Mouse (Mus musculus): ENCODE measurements around the gene Syt5. TPM values are rescaled to one million over a fixed set of nuclear protein-coding genes. Genes with fewer than 3 reads are reported as not detected.
"Not testable (repeated sequence)": the region's sequence is repeated elsewhere in the genome, so short reads cannot be mapped to it uniquely, and the experiment has no call there.

Gene Syt5
- 0.73 and 1.2 TPM in 2 replicates for polyA plus RNA-seq (2014; fragmentation: Nextera tagmentation; extraction: Ambion mirVana)

DNA sequence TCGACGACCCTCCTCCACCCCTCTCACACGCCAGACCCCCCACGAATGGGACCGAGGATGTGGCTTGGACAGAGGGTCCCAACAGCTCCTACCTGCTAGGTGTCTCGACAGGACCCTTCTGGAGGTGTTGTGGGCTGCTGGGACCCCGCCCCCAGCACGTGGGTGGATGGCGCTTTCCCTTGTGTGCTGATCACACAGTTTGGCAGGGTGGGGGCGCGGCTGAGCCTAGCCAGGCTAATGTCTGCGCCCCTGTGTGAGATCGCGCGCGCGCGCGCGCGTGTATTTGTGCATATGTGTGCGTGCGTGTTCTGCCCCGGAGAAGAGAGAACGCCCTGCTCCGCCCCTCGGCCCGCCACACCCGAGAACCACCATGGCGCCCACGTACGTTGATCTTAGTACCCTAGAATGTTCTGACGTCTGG is at the start of gene Syt5:
Syt5 (minus strand) TSS at position 321 of the 421 bp plus-strand sequence.
- no peak; the same call in 1 of the 2 replicates for ATAC-seq (replicated peaks; ENCODE audit: low FRiP score)
- WGBS = 7% methylated on average over 33 of the region's 33 CpGs
- DNase-seq (ENCODE audit: low spot score) = no peak
- Histone ChIP-seq H3K27ac (ENCODE audit: low read depth, low read length) (no peak within 1 kb of the TSS), H3K27me3 (replicated peaks; ENCODE audit: control insufficient read depth, insufficient read depth, low read length) (peaks cover 27% of the 10 kb centered on the region), H3K4me2 (peak within 1 kb of the TSS; percentile 59), H3K9me3 (ENCODE audit: control insufficient read depth, low read length) (no peaks in the 10 kb centered on the region), H3K9ac (ENCODE audit: low read depth, low read length) (no peak within 1 kb of the TSS), H3K36me3 (ENCODE audit: control insufficient read depth, insufficient read depth, low read length) (no peaks in the 10 kb centered on the region), H3K4me3 (ENCODE audit: low read depth, low read length) (peak within 1 kb of the TSS; percentile 35), H3K4me1 (replicated peaks; ENCODE audit: control insufficient read depth, insufficient read depth, low read length) (peaks cover 10% of the 10 kb centered on the region; the same call in 1 of the 2 replicates)

DNA sequence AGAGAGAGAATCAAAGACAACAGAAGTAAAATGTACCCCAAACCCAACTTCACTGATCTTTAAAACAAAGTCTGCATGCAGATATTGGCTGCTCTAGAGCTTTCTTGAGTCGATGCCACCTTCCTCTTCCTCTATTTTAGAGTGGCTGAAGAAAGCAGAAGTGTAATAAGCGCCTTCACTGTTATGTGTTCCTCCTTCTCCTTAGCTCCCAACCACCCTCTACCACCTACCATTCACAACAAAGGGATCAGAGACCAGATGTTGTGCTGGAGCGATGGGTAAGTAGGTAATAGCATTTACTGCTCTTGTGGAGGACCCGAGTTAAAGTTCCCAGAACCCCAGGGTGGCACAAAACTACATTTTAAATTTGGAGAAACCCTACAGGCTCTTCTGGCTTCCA is 49.7 kb upstream of the Syt5 start:
- H3K27ac ChIP-seq (ENCODE audit: low read depth, low read length); ATAC-seq (replicated peaks; ENCODE audit: low FRiP score); H3K36me3 ChIP-seq (ENCODE audit: control insufficient read depth, insufficient read depth, low read length); H3K9me3 ChIP-seq (ENCODE audit: control insufficient read depth, low read length); H3K9ac ChIP-seq (ENCODE audit: low read depth, low read length); H3K4me2 ChIP-seq; DNase-seq (ENCODE audit: low spot score); H3K27me3 ChIP-seq (replicated peaks; ENCODE audit: control insufficient read depth, insufficient read depth, low read length); H3K4me1 ChIP-seq (replicated peaks; ENCODE audit: control insufficient read depth, insufficient read depth, low read length); H3K4me3 ChIP-seq (ENCODE audit: low read depth, low read length): not testable (repeated sequence)
- WGBS = 55% methylated on average over 4 of the region's 4 CpGs

DNA sequence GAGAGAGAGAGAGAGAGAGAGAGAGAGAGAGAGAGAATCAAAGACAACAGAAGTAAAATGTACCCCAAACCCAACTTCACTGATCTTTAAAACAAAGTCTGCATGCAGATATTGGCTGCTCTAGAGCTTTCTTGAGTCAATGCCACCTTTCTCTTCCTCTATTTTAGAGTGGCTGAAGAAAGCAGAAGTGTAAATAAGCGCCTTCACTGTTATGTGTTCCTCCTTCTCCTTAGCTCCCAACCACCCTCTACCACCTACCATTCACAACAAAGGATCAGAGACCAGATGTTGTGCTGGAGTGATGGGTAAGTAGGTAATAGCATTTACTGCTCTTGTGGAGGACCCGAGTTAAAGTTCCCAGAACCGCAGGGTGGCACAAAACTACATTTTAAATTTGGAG is 34.1 kb upstream of the Syt5 start:
- not testable (repeated sequence) for H3K27me3 ChIP-seq (replicated peaks; ENCODE audit: control insufficient read depth, insufficient read depth, low read length); ATAC-seq (replicated peaks; ENCODE audit: low FRiP score); H3K9ac ChIP-seq (ENCODE audit: low read depth, low read length); DNase-seq (ENCODE audit: low spot score); H3K4me2 ChIP-seq; H3K9me3 ChIP-seq (ENCODE audit: control insufficient read depth, low read length); H3K27ac ChIP-seq (ENCODE audit: low read depth, low read length); H3K4me3 ChIP-seq (ENCODE audit: low read depth, low read length); H3K4me1 ChIP-seq (replicated peaks; ENCODE audit: control insufficient read depth, insufficient read depth, low read length); H3K36me3 ChIP-seq (ENCODE audit: control insufficient read depth, insufficient read depth, low read length)
- WGBS = 66% methylated on average over 3 of the region's 3 CpGs

DNA sequence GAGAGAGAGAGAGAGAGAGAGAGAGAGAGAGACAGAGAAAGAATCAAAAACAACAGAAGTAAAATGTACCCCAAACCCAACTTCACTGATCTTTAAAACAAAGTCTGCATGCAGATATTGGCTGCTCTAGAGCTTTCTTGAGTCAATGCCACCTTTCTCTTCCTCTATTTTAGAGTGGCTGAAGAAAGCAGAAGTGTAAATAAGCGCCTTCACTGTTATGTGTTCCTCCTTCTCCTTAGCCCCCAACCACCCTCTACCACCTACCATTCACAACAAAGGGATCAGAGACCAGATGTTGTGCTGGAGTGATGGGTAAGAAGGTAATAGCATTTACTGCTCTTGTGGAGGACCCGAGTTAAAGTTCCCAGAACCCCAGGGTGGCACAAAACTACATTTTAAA is 25.0 kb upstream of the Syt5 start:
- 62% methylated on average over 2 of the region's 2 CpGs for WGBS
- H3K9me3 ChIP-seq (ENCODE audit: control insufficient read depth, low read length); H3K36me3 ChIP-seq (ENCODE audit: control insufficient read depth, insufficient read depth, low read length); H3K27me3 ChIP-seq (replicated peaks; ENCODE audit: control insufficient read depth, insufficient read depth, low read length); H3K9ac ChIP-seq (ENCODE audit: low read depth, low read length); H3K4me2 ChIP-seq; DNase-seq (ENCODE audit: low spot score); H3K27ac ChIP-seq (ENCODE audit: low read depth, low read length); ATAC-seq (replicated peaks; ENCODE audit: low FRiP score); H3K4me1 ChIP-seq (replicated peaks; ENCODE audit: control insufficient read depth, insufficient read depth, low read length); H3K4me3 ChIP-seq (ENCODE audit: low read depth, low read length): not testable (repeated sequence)

DNA sequence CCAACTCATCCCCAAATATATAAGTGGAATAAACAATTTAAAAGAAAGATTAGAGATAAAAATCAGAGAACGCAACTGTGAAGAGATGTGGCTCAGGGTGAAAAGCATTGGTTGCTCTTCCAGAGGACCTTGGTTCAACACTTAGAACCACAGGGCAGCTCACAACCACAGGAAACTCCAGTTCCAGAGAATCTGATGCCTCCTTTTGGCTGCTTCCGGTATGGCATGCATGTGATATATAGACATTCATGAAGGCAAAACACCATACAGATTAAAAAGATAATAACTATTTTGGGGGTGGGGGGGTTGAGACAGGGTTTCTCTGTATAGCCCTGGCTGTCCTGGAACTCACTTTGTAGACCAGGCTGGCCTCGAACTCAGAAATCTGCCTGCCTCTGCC is 15.3 kb upstream of the Syt5 start:
- H3K36me3 ChIP-seq (ENCODE audit: control insufficient read depth, insufficient read depth, low read length) = no peaks in the 10 kb centered on the region
- H3K9me3 ChIP-seq (ENCODE audit: control insufficient read depth, low read length) = no peaks in the 10 kb centered on the region
- DNase-seq (ENCODE audit: low spot score) (no peak), ATAC-seq (replicated peaks; ENCODE audit: low FRiP score) (no peak)
- H3K4me1 ChIP-seq (replicated peaks; ENCODE audit: control insufficient read depth, insufficient read depth, low read length) = no peaks in the 10 kb centered on the region
- H3K4me2 ChIP-seq = no peak overlapping the region
- H3K27me3 ChIP-seq (replicated peaks; ENCODE audit: control insufficient read depth, insufficient read depth, low read length) = no peaks in the 10 kb centered on the region
- no peak overlapping the region for H3K4me3 ChIP-seq (ENCODE audit: low read depth, low read length)
- WGBS = 86% methylated on average over 3 of the region's 3 CpGs
- H3K27ac ChIP-seq (ENCODE audit: low read depth, low read length) = no peak overlapping the region
- no peak overlapping the region for H3K9ac ChIP-seq (ENCODE audit: low read depth, low read length)

DNA sequence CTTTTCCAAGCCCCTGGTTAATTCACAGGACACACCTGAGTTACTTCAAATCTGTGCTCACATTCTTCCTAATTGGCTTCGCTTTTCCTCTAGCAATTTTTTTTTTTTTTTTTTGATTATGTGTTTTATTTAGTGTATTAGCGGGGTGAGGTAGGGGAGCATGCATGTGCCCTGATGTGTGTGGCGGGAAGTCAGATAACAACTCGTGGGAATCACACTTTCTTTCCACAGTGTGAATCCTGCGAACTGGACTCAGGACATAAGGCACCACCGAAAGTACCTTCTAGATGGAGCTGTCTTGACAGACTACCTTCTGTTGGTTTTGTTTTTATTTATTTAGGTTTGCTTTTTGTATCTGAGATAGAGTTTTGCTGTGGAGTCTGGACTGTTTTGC is 9.8 kb upstream of the Syt5 start:
- no peaks in the 10 kb centered on the region for H3K4me1 ChIP-seq (replicated peaks; ENCODE audit: control insufficient read depth, insufficient read depth, low read length)
- peak; percentile 12; the same call in 1 of the 2 replicates for ATAC-seq (replicated peaks; ENCODE audit: low FRiP score)
- no peaks in the 10 kb centered on the region for H3K9me3 ChIP-seq (ENCODE audit: control insufficient read depth, low read length)
- H3K4me2 ChIP-seq = no peak overlapping the region
- 63% methylated on average over 6 of the region's 6 CpGs for WGBS
- no peak overlapping the region for H3K4me3 ChIP-seq (ENCODE audit: low read depth, low read length)
- DNase-seq (ENCODE audit: low spot score) = no peak
- no peaks in the 10 kb centered on the region for H3K27me3 ChIP-seq (replicated peaks; ENCODE audit: control insufficient read depth, insufficient read depth, low read length)
- no peaks in the 10 kb centered on the region for H3K36me3 ChIP-seq (ENCODE audit: control insufficient read depth, insufficient read depth, low read length)
- H3K9ac ChIP-seq (ENCODE audit: low read depth, low read length) = no peak overlapping the region
- H3K27ac ChIP-seq (ENCODE audit: low read depth, low read length) = no peak overlapping the region

DNA sequence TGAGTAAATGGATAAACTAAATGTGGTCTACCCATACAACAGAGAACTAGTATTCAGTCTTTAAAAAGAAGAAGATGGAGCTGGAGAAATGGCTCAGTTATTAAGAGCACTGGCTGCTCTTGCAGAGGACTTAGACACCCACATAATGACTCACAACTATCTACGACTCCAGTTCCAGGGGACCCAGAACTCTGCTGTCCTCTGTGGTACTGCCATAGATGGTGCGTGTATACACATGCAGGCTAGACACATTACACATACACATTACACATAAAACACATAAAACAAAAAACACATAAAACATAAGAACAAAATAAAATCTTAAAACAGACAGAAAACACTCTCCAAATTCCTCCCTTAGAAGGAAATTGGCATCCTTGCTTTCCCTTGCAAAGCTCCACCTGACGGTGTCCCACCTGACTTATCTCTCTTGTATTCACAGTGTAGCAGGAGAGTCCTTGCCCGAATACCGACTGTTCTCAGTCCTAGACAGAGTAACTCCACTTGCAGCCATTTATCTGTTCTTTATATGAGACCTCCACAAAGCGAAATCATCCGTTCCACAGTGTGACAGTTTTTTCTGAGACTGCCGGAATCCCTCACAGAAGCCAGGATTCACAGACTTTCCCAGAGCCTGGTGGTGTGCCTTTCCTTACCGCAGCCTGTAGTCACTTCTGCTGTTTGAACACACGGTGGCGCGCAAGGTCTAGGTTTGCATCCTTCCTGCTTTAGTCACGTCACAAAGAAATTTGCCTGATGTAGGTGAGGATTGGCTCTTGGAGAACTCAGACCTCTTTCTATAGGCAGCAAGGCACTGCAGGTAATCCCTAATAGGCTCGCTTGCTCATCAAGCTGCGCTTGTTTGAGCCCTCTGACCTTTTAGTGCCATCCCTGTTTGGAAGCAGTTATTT is 9.2 kb upstream of the Syt5 start:
- H3K4me2 ChIP-seq = no peak overlapping the region
- ATAC-seq (replicated peaks; ENCODE audit: low FRiP score) (peak; percentile 82), DNase-seq (ENCODE audit: low spot score) (peak; percentile 67)
- H3K4me1 ChIP-seq (replicated peaks; ENCODE audit: control insufficient read depth, insufficient read depth, low read length) = no peaks in the 10 kb centered on the region
- no peak overlapping the region for H3K9ac ChIP-seq (ENCODE audit: low read depth, low read length)
- no peaks in the 10 kb centered on the region for H3K27me3 ChIP-seq (replicated peaks; ENCODE audit: control insufficient read depth, insufficient read depth, low read length)
- H3K9me3 ChIP-seq (ENCODE audit: control insufficient read depth, low read length) = no peaks in the 10 kb centered on the region
- H3K36me3 ChIP-seq (ENCODE audit: control insufficient read depth, insufficient read depth, low read length) = no peaks in the 10 kb centered on the region
- no peak overlapping the region for H3K4me3 ChIP-seq (ENCODE audit: low read depth, low read length)
- WGBS = 22% methylated on average over 15 of the region's 15 CpGs
- no peak overlapping the region for H3K27ac ChIP-seq (ENCODE audit: low read depth, low read length)

DNA sequence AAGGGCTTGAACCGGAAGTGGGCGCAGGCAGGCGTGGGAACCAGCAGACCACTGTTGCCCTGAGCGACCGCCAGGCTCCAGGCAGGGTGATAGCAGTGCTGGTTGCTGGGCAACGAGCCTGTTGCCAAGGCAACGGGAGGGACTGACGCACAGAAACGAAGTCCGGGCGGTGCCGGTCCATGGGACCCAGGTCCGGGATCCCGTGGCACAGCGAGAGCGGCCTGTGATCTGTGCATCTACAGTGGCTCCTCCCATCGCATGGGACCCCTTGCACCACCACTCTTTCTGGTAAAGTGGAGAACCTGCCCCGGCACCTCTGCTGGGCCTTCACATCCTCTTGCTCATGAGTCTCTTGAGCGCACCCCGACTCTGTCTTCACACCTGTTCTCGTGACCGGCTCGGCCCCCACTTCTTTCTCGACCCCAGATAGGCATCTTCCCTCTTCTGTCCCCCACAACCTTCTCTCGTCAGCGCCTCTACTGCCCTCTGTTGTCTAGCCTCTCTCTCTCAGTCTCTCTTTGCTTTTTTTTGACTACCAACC is 680 bp downstream of the Syt5 start:
- ATAC-seq (replicated peaks; ENCODE audit: low FRiP score) = peak; percentile 59
- Histone ChIP-seq H3K4me1 (replicated peaks; ENCODE audit: control insufficient read depth, insufficient read depth, low read length) (peaks cover 10% of the 10 kb centered on the region; the same call in 1 of the 2 replicates), H3K9me3 (ENCODE audit: control insufficient read depth, low read length) (no peaks in the 10 kb centered on the region), H3K4me3 (ENCODE audit: low read depth, low read length) (peak overlapping the region; percentile 35), H3K27me3 (replicated peaks; ENCODE audit: control insufficient read depth, insufficient read depth, low read length) (peaks cover 27% of the 10 kb centered on the region), H3K36me3 (ENCODE audit: control insufficient read depth, insufficient read depth, low read length) (no peaks in the 10 kb centered on the region), H3K4me2 (peak overlapping the region; percentile 59), H3K27ac (ENCODE audit: low read depth, low read length) (no peak overlapping the region), H3K9ac (ENCODE audit: low read depth, low read length) (no peak overlapping the region)
- WGBS = 5% methylated on average over 26 of the region's 26 CpGs
- DNase-seq (ENCODE audit: low spot score) = peak; percentile 65

All from liver, embryonic 11.5 days (tissue).